Mouse (Mus musculus) intestine, postnatal 0 days (tissue): Measurements from ENCODE around the gene Tigit. TPM values are rescaled to one million over a fixed set of nuclear protein-coding genes. Genes with fewer than 3 reads are reported as not detected.

Source experiments
- ATAC-seq: fragments of 200-750 bp; cut with Nextera tagmentation; 2 replicates; pipeline ENCODE4 v1.8.0; 2017; ENCODE audit warnings: mild to moderate bottlenecking, moderate TSS enrichment, moderate library complexity
- H3K27ac ChIP-seq: fragments of 300-500 bp; sonication (generic); 2 replicates; pipeline ENCODE4 v1.5.1; 2014; ENCODE audit warnings: mild to moderate bottlenecking, low read depth, low read length, moderate library complexity
- H3K27me3 ChIP-seq: fragments of 300-500 bp; sonication (generic); replicated peaks from 2 replicates; pipeline ENCODE4 v1.6.1; 2014; ENCODE audit warnings: low read length, mixed read lengths; ENCODE audit not compliant: control insufficient read depth, insufficient read depth
- H3K36me3 ChIP-seq: fragments of 300-500 bp; sonication (generic); 2 replicates; pipeline ENCODE4 v1.6.1; 2014; ENCODE audit warnings: mild to moderate bottlenecking, moderate library complexity; ENCODE audit not compliant: control insufficient read depth, insufficient read depth
- H3K4me1 ChIP-seq: fragments of 300-500 bp; sonication (generic); replicated peaks from 2 replicates; pipeline ENCODE4 v1.6.1; 2014; ENCODE audit warnings: antibody characterized with exemption, low read length, mixed read lengths; ENCODE audit not compliant: control insufficient read depth, insufficient read depth
- H3K4me2 ChIP-seq: fragments of 300-500 bp; sonication (generic); replicated peaks from 2 replicates; pipeline ENCODE4 v1.6.1; 2014; ENCODE audit warnings: low read depth, mild to moderate bottlenecking, moderate library complexity
- H3K4me3 ChIP-seq: fragments of 300-500 bp; sonication (generic); 2 replicates; pipeline ENCODE4 v1.5.1; 2014; ENCODE audit warnings: low read depth, low read length
- H3K9ac ChIP-seq: fragments of 300-500 bp; sonication (generic); 2 replicates; pipeline ENCODE4 v1.6.1; 2014; ENCODE audit warnings: mild to moderate bottlenecking, low read depth, low read length
- H3K9me3 ChIP-seq: fragments of 300-500 bp; sonication (generic); 2 replicates; pipeline ENCODE4 v1.6.1; 2016; ENCODE audit warnings: mixed run types; ENCODE audit not compliant: control insufficient read depth
- CTCF ChIP-seq: sonication (generic); IDR thresholded peaks from 2 replicates; pipeline ENCODE4 v1.5.1; 2016; ENCODE audit warnings: low read depth, mild to moderate bottlenecking, control low read depth, antibody characterized with exemption, moderate library complexity
- WGBS: fragments of 180-500 bp; shearing (Covaris S2); extraction: QIAGEN DNeasy Blood & Tissue Kit; methylation state at CpG from one replicate; pipeline ENCODE4 v1.1.7; 2014; 5-methylcytosine and 5-hydroxymethylcytosine counted together
- polyA plus RNA-seq: library from polyadenylated mRNA; unstranded; fragments of >200 nt; fragmentation: Nextera tagmentation; extraction: Ambion mirVana; gene quantifications from 2 replicates; pipeline ENCODE4 v1.2.1, GENCODE M21; 2015

Tigit gene
- polyA plus RNA-seq, 1 experiment from 2014 or later: not detected

- no peak overlapping the region for H3K4me3 ChIP-seq
- H3K9ac ChIP-seq: no peak overlapping the region
- no peaks in the 10 kb centered on the region for H3K27me3 ChIP-seq
- 74% methylated on average over 4 of the region's 4 CpGs for WGBS
- H3K4me2 ChIP-seq: no peak overlapping the region
- H3K36me3 ChIP-seq: no peaks in the 10 kb centered on the region
- no peaks in the 10 kb centered on the region for H3K9me3 ChIP-seq
- ATAC-seq: no peak
- TF ChIP-seq CTCF: no peak
- H3K4me1 ChIP-seq: no peaks in the 10 kb centered on the region
- H3K27ac ChIP-seq: no peak overlapping the region
Measured at GRCm38 (mm10) chr16:43645879-43646278, 18.1 kb downstream of the Tigit start.

- Histone ChIP-seq H3K4me2 (no peak overlapping the region), H3K9me3 (no peaks in the 10 kb centered on the region), H3K4me1 (no peaks in the 10 kb centered on the region), H3K27me3 (no peaks in the 10 kb centered on the region), H3K27ac (no peak overlapping the region), H3K36me3 (no peaks in the 10 kb centered on the region), H3K9ac (no peak overlapping the region), H3K4me3 (no peak overlapping the region)
- ATAC-seq: no peak
- TF ChIP-seq CTCF: no peak
- 75% methylated on average over 8 of the region's 8 CpGs for WGBS
Measured at GRCm38 (mm10) chr16:43641230-43641629, 22.7 kb downstream of the Tigit start.

- H3K27me3 ChIP-seq: no peaks in the 10 kb centered on the region
- no peaks in the 10 kb centered on the region for H3K36me3 ChIP-seq
- H3K9ac ChIP-seq: no peak overlapping the region
- H3K4me3 ChIP-seq: no peak overlapping the region
- no peaks in the 10 kb centered on the region for H3K4me1 ChIP-seq
- no peak overlapping the region for H3K4me2 ChIP-seq
- ATAC-seq: no peak
- no peak overlapping the region for H3K27ac ChIP-seq
- no peaks in the 10 kb centered on the region for H3K9me3 ChIP-seq
- no peak for TF ChIP-seq CTCF
- WGBS: 77% methylated on average over 21 of the region's 21 CpGs
Measured at GRCm38 (mm10) chr16:43638406-43639049, 25.4 kb downstream of the Tigit start.

GRCm38 (mm10) chr16:43637241-43637640, 26.7 kb downstream of the Tigit start:
- TF ChIP-seq CTCF: no peak
- Histone ChIP-seq H3K36me3 (no peaks in the 10 kb centered on the region), H3K9ac (no peak overlapping the region), H3K27me3 (no peaks in the 10 kb centered on the region), H3K4me1 (no peaks in the 10 kb centered on the region), H3K4me2 (no peak overlapping the region), H3K9me3 (no peaks in the 10 kb centered on the region), H3K4me3 (no peak overlapping the region), H3K27ac (no peak overlapping the region)
- ATAC-seq: no peak
- WGBS: 93% methylated on average over 8 of the region's 8 CpGs

- Histone ChIP-seq H3K36me3 (no peaks in the 10 kb centered on the region), H3K4me1 (no peaks in the 10 kb centered on the region), H3K9ac (no peak overlapping the region), H3K9me3 (no peaks in the 10 kb centered on the region), H3K27ac (no peak overlapping the region), H3K4me2 (no peak overlapping the region), H3K4me3 (no peak overlapping the region), H3K27me3 (no peaks in the 10 kb centered on the region)
- 84% methylated on average over 7 of the region's 7 CpGs for WGBS
- ATAC-seq: no peak
- no peak for TF ChIP-seq CTCF
Measured at GRCm38 (mm10) chr16:43634037-43634436, 29.9 kb downstream of the Tigit start.

- H3K4me1 ChIP-seq: no peaks in the 10 kb centered on the region
- ATAC-seq: no peak
- no peak overlapping the region for H3K4me3 ChIP-seq
- no peak overlapping the region for H3K4me2 ChIP-seq
- H3K27me3 ChIP-seq: no peaks in the 10 kb centered on the region
- H3K27ac ChIP-seq: no peak overlapping the region
- no peak overlapping the region for H3K9ac ChIP-seq
- no peak for TF ChIP-seq CTCF
- no peaks in the 10 kb centered on the region for H3K36me3 ChIP-seq
- WGBS: 73% methylated on average over 2 of the region's 2 CpGs
- H3K9me3 ChIP-seq: no peaks in the 10 kb centered on the region
Measured at GRCm38 (mm10) chr16:43631758-43632157, 32.2 kb downstream of the Tigit start.

GRCm38 (mm10) chr16:43628662-43629061, 35.3 kb downstream of the Tigit start:
- H3K4me3 ChIP-seq: no peak overlapping the region
- H3K4me2 ChIP-seq: no peak overlapping the region
- WGBS: 81% methylated on average over 5 of the region's 5 CpGs
- no peaks in the 10 kb centered on the region for H3K27me3 ChIP-seq
- no peak overlapping the region for H3K9ac ChIP-seq
- H3K9me3 ChIP-seq: no peaks in the 10 kb centered on the region
- no peaks in the 10 kb centered on the region for H3K36me3 ChIP-seq
- H3K4me1 ChIP-seq: no peaks in the 10 kb centered on the region
- ATAC-seq: no peak
- TF ChIP-seq CTCF: no peak
- no peak overlapping the region for H3K27ac ChIP-seq
